Mouse (Mus musculus): ENCODE measurements around the gene Mpi. TPM values are rescaled to one million over a fixed set of nuclear protein-coding genes. Genes with fewer than 3 reads are reported as not detected.

Gene Mpi
- polyA plus RNA-seq, 1 experiment from 2014 or later, result 31.8 TPM

DNA sequence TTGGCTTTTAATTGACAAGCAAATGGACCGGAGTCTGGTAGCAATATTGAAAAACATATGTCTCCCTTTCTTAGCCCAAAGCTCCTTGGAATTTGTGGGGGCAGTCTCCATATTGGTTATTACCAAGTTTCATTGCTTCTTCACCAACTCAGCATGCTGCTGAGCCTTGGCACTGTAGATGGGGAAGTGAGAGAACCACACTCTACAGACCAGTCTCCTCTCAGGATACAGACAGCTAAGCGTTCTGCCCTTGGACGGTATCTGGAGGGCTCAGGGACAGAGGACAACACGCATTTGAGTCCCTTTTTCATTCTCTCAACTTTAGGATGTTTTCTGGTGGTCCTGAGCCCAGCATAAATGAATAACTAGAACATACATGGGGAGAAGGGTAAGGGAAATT lies 6.1 kb upstream of the Mpi start:
- H3K9ac ChIP-seq (replicated peaks; ENCODE audit: low read depth, low read length), result no peak overlapping the region
- no peaks in the 10 kb centered on the region for H3K9me3 ChIP-seq (ENCODE audit: control insufficient read depth, low read depth, low read length)
- H3K4me1 ChIP-seq (ENCODE audit: control insufficient read depth, insufficient read depth, low read length), result peaks cover 25% of the 10 kb centered on the region
- H3K4me2 ChIP-seq (replicated peaks; ENCODE audit: low read depth, low read length), result no peak overlapping the region
- no peaks in the 10 kb centered on the region for H3K36me3 ChIP-seq (ENCODE audit: control insufficient read depth, insufficient read depth, low read length)
- H3K27me3 ChIP-seq (ENCODE audit: control insufficient read depth, insufficient read depth, low read length), result no peaks in the 10 kb centered on the region
- 85% methylated on average over 4 of the region's 4 CpGs for WGBS
- H3K4me3 ChIP-seq (ENCODE audit: low read depth, low read length), result no peak overlapping the region
- no peak overlapping the region for H3K27ac ChIP-seq (ENCODE audit: low read length)
- ATAC-seq (ENCODE audit: insufficient number of reproducible peaks, insufficient read depth, low FRiP score, low read depth), result no peak

DNA sequence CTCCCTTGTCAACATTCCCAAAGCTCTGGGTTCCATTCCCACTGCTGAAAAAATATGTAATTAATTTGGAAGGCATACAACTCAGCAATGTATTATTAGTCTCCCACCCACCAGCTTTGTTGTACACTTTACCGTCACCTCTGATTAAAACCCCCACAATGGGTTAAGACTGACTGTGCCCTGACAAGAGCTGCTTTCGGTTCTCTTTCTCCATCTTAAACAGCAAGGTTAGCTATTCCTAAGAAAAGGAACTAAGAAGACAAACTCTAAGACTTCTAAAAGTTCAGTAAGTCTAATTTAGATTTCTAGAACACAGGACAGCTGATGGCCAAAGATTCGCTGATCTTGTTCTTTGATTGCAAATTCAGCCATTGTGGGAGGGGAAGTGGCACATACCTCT lies 4.7 kb upstream of the Mpi start:
- 80% methylated on average over 3 of the region's 3 CpGs for WGBS
- no peaks in the 10 kb centered on the region for H3K9me3 ChIP-seq (ENCODE audit: control insufficient read depth, low read depth, low read length)
- ATAC-seq (ENCODE audit: insufficient number of reproducible peaks, insufficient read depth, low FRiP score, low read depth), result no peak

GRCm38 (mm10) chr9:57554753-57555152 lies 2.2 kb upstream of the Mpi start:
- Histone ChIP-seq H3K36me3 (ENCODE audit: control insufficient read depth, insufficient read depth, low read length) (no peaks in the 10 kb centered on the region; the same call in 1 of the 2 replicates), H3K4me2 (replicated peaks; ENCODE audit: low read depth, low read length) (no peak overlapping the region), H3K27ac (ENCODE audit: low read length) (no peak overlapping the region), H3K9me3 (ENCODE audit: control insufficient read depth, low read depth, low read length) (no peaks in the 10 kb centered on the region), H3K9ac (replicated peaks; ENCODE audit: low read depth, low read length) (no peak overlapping the region), H3K4me1 (ENCODE audit: control insufficient read depth, insufficient read depth, low read length) (peaks cover 6% of the 10 kb centered on the region; the same call in 1 of the 2 replicates), H3K27me3 (ENCODE audit: control insufficient read depth, insufficient read depth, low read length) (no peaks in the 10 kb centered on the region), H3K4me3 (ENCODE audit: low read depth, low read length) (no peak overlapping the region)
- WGBS, result 47% methylated on average over 3 of the region's 3 CpGs
- ATAC-seq (ENCODE audit: insufficient number of reproducible peaks, insufficient read depth, low FRiP score, low read depth), result no peak

More for the DNA sequence above, 4.7 kb upstream of the Mpi start:
- no peak overlapping the region for H3K9ac ChIP-seq (replicated peaks; ENCODE audit: low read depth, low read length)
- no peaks in the 10 kb centered on the region for H3K36me3 ChIP-seq (ENCODE audit: control insufficient read depth, insufficient read depth, low read length)
- no peak overlapping the region for H3K4me3 ChIP-seq (ENCODE audit: low read depth, low read length)
- peaks cover 14% of the 10 kb centered on the region for H3K4me1 ChIP-seq (ENCODE audit: control insufficient read depth, insufficient read depth, low read length)
- H3K27ac ChIP-seq (ENCODE audit: low read length), result no peak overlapping the region
- no peak overlapping the region for H3K4me2 ChIP-seq (replicated peaks; ENCODE audit: low read depth, low read length)
- no peaks in the 10 kb centered on the region for H3K27me3 ChIP-seq (ENCODE audit: control insufficient read depth, insufficient read depth, low read length)

- H3K4me3 ChIP-seq (ENCODE audit: low read depth, low read length), result no peak overlapping the region
- H3K27ac ChIP-seq (ENCODE audit: low read length), result no peak overlapping the region
- H3K9me3 ChIP-seq (ENCODE audit: control insufficient read depth, low read depth, low read length), result no peaks in the 10 kb centered on the region
- ATAC-seq (ENCODE audit: insufficient number of reproducible peaks, insufficient read depth, low FRiP score, low read depth), result no peak
- H3K36me3 ChIP-seq (ENCODE audit: control insufficient read depth, insufficient read depth, low read length), result peaks cover 12% of the 10 kb centered on the region
- 73% methylated on average over 11 of the region's 11 CpGs for WGBS
- peaks cover 6% of the 10 kb centered on the region; the same call in 1 of the 2 replicates for H3K4me1 ChIP-seq (ENCODE audit: control insufficient read depth, insufficient read depth, low read length)
- H3K4me2 ChIP-seq (replicated peaks; ENCODE audit: low read depth, low read length), result no peak overlapping the region
- H3K27me3 ChIP-seq (ENCODE audit: control insufficient read depth, insufficient read depth, low read length), result no peaks in the 10 kb centered on the region
- H3K9ac ChIP-seq (replicated peaks; ENCODE audit: low read depth, low read length), result no peak overlapping the region
Observed at GRCm38 (mm10) chr9:57553119-57553518, 556 bp upstream of the Mpi start.

- Histone ChIP-seq H3K4me2 (replicated peaks; ENCODE audit: low read depth, low read length) (no peak overlapping the region), H3K36me3 (ENCODE audit: control insufficient read depth, insufficient read depth, low read length) (peaks cover 20% of the 10 kb centered on the region), H3K4me1 (ENCODE audit: control insufficient read depth, insufficient read depth, low read length) (peaks cover 6% of the 10 kb centered on the region; the same call in 1 of the 2 replicates), H3K9ac (replicated peaks; ENCODE audit: low read depth, low read length) (no peak overlapping the region), H3K27ac (ENCODE audit: low read length) (0 out of 2 replicates have a peak overlapping the region, but pooled peaks have one; percentile 3), H3K4me3 (ENCODE audit: low read depth, low read length) (no peak overlapping the region), H3K9me3 (ENCODE audit: control insufficient read depth, low read depth, low read length) (no peaks in the 10 kb centered on the region), H3K27me3 (ENCODE audit: control insufficient read depth, insufficient read depth, low read length) (no peaks in the 10 kb centered on the region)
- ATAC-seq (ENCODE audit: insufficient number of reproducible peaks, insufficient read depth, low FRiP score, low read depth), result no peak
- 73% methylated on average over 11 of the region's 11 CpGs for WGBS
Observed at GRCm38 (mm10) chr9:57550126-57550862, 2.3 kb downstream of the Mpi start.

DNA sequence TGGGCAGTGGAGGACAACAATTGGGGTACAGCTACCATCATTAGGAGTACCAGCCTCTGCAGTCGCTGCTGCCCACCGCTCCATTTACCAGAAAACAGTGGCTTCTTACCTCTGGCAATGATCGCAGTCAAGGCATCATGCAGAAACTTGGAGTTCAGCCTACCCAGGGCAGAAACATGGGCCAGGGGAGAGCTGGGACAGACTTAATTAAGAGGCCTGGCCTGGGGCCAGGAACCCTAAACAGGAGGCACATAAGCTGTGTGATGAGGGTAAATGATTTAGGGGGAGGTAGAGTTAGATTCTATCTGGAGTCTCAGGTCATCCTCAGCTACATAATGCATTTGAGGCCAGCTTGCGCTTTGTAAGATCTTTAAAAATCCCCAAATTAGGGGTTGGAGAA lies 3.4 kb downstream of the Mpi start:
- H3K9ac ChIP-seq (replicated peaks; ENCODE audit: low read depth, low read length), result no peak overlapping the region
- peaks cover 26% of the 10 kb centered on the region for H3K36me3 ChIP-seq (ENCODE audit: control insufficient read depth, insufficient read depth, low read length)

GRCm38 (mm10) chr9:57547869-57548268 lies 4.7 kb downstream of the Mpi start:
- no peak overlapping the region for H3K9ac ChIP-seq (replicated peaks; ENCODE audit: low read depth, low read length)
- no peaks in the 10 kb centered on the region for H3K27me3 ChIP-seq (ENCODE audit: control insufficient read depth, insufficient read depth, low read length)
- no peaks in the 10 kb centered on the region for H3K9me3 ChIP-seq (ENCODE audit: control insufficient read depth, low read depth, low read length)
- H3K27ac ChIP-seq (ENCODE audit: low read length), result no peak overlapping the region
- H3K36me3 ChIP-seq (ENCODE audit: control insufficient read depth, insufficient read depth, low read length), result peaks cover 37% of the 10 kb centered on the region
- peaks cover 6% of the 10 kb centered on the region; the same call in 1 of the 2 replicates for H3K4me1 ChIP-seq (ENCODE audit: control insufficient read depth, insufficient read depth, low read length)
- H3K4me3 ChIP-seq (ENCODE audit: low read depth, low read length), result no peak overlapping the region
- no peak for ATAC-seq (ENCODE audit: insufficient number of reproducible peaks, insufficient read depth, low FRiP score, low read depth)
- 84% methylated on average over 11 of the region's 11 CpGs for WGBS
- H3K4me2 ChIP-seq (replicated peaks; ENCODE audit: low read depth, low read length), result no peak overlapping the region

More for the DNA sequence above, 3.4 kb downstream of the Mpi start:
- Histone ChIP-seq H3K27ac (ENCODE audit: low read length) (no peak overlapping the region), H3K4me2 (replicated peaks; ENCODE audit: low read depth, low read length) (no peak overlapping the region), H3K4me3 (ENCODE audit: low read depth, low read length) (no peak overlapping the region), H3K27me3 (ENCODE audit: control insufficient read depth, insufficient read depth, low read length) (no peaks in the 10 kb centered on the region), H3K9me3 (ENCODE audit: control insufficient read depth, low read depth, low read length) (no peaks in the 10 kb centered on the region), H3K4me1 (ENCODE audit: control insufficient read depth, insufficient read depth, low read length) (peaks cover 6% of the 10 kb centered on the region; the same call in 1 of the 2 replicates)
- 95% methylated on average over 4 of the region's 4 CpGs for WGBS
- no peak for ATAC-seq (ENCODE audit: insufficient number of reproducible peaks, insufficient read depth, low FRiP score, low read depth)

GRCm38 (mm10) chr9:57547287-57547686 lies 5.3 kb downstream of the Mpi start:
- Histone ChIP-seq H3K36me3 (ENCODE audit: control insufficient read depth, insufficient read depth, low read length) (peaks cover 43% of the 10 kb centered on the region), H3K9ac (replicated peaks; ENCODE audit: low read depth, low read length) (no peak overlapping the region), H3K4me2 (replicated peaks; ENCODE audit: low read depth, low read length) (no peak overlapping the region), H3K4me3 (ENCODE audit: low read depth, low read length) (no peak overlapping the region), H3K27me3 (ENCODE audit: control insufficient read depth, insufficient read depth, low read length) (no peaks in the 10 kb centered on the region), H3K9me3 (ENCODE audit: control insufficient read depth, low read depth, low read length) (no peaks in the 10 kb centered on the region), H3K4me1 (ENCODE audit: control insufficient read depth, insufficient read depth, low read length) (peaks cover 6% of the 10 kb centered on the region; the same call in 1 of the 2 replicates), H3K27ac (ENCODE audit: low read length) (no peak overlapping the region)
- WGBS, result 86% methylated on average over 5 of the region's 5 CpGs
- no peak for ATAC-seq (ENCODE audit: insufficient number of reproducible peaks, insufficient read depth, low FRiP score, low read depth)

Data from stomach, embryonic 14.5 days (tissue).